Mouse (Mus musculus) spleen, embryonic (tissue): ENCODE measurements around the gene Zfp418.
"Not testable (repeated sequence)": the region's sequence is repeated elsewhere in the genome, so short reads cannot be mapped to it uniquely, and the experiment has no call there.

ENCODE experiments used
- CTCF ChIA-PET: fragments of 350-600 bp; sonication (Branson Sonifier 250); formaldehyde crosslinking; loops from one replicate; lab custom pipeline; 2022; lab: Charles Lee

Zfp418 gene

GRCm38 (mm10) chr7:7171227-7172147, at the start of gene Zfp418:
TSS of gene Zfp418 (plus strand) at chr7:7171330.
- CTCF ChIA-PET, result no interaction called here

- CTCF ChIA-PET, result no interaction called here
Measured at GRCm38 (mm10) chr7:7121602-7121980, 49.5 kb upstream of the Zfp418 start.

GRCm38 (mm10) chr7:7130491-7131124, 40.5 kb upstream of the Zfp418 start:
- CTCF ChIA-PET, result not testable (repeated sequence)

DNA sequence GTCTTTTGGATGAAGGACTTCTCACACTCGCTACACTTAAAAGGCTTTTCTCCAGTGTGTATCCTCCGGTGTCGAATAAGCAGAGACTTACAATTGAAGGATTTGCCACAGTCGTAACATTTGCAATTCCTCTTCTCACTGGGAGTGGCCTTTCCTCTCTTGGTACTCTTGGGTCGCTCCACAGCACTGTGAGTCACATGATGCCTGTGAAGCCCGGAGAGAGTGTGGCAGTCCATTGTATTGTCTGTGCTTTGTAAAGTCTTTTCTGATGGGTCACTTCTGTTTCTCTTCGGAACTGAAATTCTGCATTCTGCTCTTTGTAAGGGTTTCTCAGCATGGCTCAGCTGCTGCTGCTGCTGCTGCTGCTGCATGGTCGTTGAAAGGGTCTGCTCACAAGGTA, 38.4 kb upstream of the Zfp418 start:
- CTCF ChIA-PET, result no interaction called here

- CTCF ChIA-PET, result interaction anchor here (0.7 kb wide), 1 partner anchor 46 kb away, joined by 3 read pairs; no protein-coding TSS in a partner anchor
Measured at GRCm38 (mm10) chr7:7136379-7136866, 34.7 kb upstream of the Zfp418 start, which contains the start of gene Zfp773. TSS of gene Zfp773 (minus strand) at chr7:7136755.

- CTCF ChIA-PET, result no interaction called here
Measured at GRCm38 (mm10) chr7:7144215-7144614, 26.9 kb upstream of the Zfp418 start.

- CTCF ChIA-PET, result no interaction called here
Measured at GRCm38 (mm10) chr7:7145991-7146608, 25.0 kb upstream of the Zfp418 start.

DNA sequence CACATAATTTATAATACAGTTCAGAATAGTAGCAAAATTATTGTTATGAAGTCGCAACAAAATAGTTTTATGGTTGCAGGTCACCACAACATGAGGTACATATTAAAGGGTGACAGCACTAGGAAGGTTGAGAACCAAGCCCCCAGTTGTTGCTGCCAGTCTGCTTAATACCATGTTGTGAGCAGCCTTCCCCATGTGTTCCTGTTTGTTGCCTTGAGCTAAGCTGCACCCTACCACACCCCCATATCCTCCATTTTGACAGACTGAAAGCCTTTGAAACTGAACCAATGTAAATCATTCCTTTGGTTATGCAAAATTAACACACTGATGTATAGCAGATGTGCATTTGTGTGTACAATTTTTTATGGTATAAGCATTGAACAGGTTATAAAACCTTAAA, 14.8 kb downstream of the Zfp418 start:
- CTCF ChIA-PET, result interaction anchor here (0.6 kb wide), 1 partner anchor 113 kb away, joined by 7 read pairs; no protein-coding TSS in a partner anchor

DNA sequence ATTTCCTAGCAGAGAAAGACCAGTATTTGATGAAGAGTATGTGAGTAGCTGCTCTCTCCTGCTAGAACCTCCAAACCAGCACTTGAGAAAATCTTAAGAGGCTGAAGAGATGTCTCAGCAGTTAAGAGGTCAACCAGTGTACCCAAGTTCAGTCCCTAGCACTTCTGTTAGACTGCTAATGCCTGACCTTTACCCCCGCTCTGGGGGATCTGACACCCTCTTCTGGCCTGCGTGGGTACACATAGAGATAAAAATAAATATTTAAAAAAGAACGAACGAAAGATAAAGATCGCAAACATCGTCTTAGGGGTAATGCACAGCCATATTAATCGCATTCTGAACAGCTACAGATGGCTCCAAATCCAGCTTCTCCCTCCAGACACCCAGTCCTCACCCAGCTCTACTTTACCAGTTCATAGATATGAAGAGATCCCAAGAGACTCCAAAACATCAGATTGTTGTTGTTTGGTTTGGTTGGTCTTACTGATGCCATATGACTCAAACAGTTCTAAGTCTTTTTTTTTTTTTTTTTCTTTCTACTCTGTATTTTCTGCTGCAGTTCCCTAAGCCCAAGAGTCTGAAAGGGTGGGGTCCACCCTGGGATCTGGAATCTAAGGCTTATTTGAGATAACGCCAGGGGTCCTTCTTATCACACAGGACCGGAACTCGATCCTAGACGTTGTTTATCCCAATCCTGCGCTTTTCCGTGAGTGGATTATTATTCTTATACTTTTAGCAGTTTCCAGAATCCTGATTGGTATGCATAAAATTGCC, 16.5 kb downstream of the Zfp418 start:
- CTCF ChIA-PET, result interaction anchor here (0.7 to 1.3 kb wide), 2 partner anchors 15 to 269 kb away, joined by 4 read pairs; no protein-coding TSS in a partner anchor

GRCm38 (mm10) chr7:7188191-7188942, 17.2 kb downstream of the Zfp418 start:
- CTCF ChIA-PET, result interaction anchor here (0.7 to 1.3 kb wide), 3 partner anchors 14 to 270 kb away, joined by 3 to 4 read pairs (median 4); no protein-coding TSS in a partner anchor

DNA sequence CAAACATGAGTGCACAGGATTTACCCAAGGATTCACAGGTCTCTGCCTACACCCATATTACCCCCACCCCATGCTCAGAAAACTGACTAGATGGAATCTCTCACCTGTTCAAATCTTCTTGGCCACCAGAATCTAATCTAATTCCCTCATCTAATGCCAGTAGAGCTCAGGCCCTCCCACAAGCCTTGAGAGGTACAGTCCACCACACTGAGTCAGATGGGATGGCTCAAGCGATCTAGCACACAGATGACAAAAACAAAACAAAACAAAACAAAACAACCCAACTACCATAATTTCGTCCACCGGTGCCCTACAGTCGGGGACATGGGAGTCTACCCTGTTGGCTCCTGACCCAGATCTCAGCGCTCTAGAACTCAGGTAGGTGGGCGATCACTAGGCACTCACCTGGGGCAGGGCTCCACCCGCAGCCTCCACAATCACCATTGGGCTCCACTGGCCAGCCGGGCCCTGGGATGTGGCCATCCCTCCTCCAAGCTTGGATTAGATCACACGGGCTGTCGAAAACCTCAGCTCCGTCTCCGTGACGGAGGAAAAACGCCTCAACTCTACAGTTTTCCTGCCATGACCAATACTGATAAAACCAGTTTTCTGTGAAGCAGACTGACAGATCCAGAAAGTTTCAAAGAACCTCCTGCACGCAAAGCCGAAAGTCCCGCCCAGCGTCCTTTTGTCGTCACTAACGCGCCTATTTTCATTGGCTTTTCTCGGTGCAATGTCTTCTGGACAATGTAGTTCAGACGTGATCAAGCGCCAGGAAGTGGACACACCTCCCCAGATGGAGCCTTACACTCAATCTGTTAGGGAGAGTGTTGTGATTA, 38.4 kb downstream of the Zfp418 start, which contains the start of gene Zfp772:
Gene Zfp772 (minus strand): TSS at position 686 of the 839 bp plus-strand sequence.
- CTCF ChIA-PET, result not testable (repeated sequence)
